Mouse (Mus musculus): ENCODE data around the gene Snai1.

Snai1 gene

DNA sequence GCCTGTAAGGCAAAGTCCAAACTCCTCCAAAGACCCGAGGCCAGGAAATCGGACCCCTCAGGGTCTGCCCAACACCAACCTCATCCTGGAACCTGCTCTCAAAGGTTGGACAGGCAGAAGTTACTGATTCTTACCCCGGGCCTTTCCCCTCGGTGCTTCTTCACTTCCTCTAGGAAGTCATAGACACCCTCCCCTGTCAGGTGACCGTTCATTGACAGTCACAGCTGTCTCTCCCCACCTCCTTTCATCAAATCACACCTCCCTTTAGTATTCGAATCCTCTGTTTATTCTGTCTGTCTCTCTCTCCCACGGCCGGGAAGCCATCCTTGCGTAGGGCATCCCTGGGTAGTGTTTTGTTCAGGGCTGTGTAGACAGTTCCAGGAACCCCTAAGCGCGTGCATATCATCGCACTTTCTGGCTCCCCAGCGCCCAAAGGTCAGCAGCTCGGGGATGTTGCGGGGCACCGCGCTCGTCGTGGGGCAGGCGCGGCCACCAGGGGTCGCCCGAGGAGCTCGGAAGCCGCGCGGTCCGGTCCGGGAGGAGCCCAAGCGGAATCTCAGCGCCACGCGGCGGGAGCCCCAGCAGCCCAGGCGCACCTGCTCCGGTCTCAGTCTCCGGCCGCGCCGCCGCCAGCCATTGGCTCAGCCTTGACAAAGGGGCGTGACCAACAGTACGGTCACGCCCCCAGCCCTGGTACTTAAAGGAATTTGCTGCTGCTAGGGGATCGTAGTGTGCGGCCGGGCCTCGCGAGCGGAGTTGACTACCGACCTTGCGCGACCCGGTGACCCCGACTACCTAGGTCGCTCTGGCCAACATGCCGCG lies at the start of gene Snai1:
Gene Snai1 (plus strand): TSS at position 720 of the 822 bp plus-strand sequence.
- in situ Hi-C loops (cut with MboI, MseI): no loop called here

DNA sequence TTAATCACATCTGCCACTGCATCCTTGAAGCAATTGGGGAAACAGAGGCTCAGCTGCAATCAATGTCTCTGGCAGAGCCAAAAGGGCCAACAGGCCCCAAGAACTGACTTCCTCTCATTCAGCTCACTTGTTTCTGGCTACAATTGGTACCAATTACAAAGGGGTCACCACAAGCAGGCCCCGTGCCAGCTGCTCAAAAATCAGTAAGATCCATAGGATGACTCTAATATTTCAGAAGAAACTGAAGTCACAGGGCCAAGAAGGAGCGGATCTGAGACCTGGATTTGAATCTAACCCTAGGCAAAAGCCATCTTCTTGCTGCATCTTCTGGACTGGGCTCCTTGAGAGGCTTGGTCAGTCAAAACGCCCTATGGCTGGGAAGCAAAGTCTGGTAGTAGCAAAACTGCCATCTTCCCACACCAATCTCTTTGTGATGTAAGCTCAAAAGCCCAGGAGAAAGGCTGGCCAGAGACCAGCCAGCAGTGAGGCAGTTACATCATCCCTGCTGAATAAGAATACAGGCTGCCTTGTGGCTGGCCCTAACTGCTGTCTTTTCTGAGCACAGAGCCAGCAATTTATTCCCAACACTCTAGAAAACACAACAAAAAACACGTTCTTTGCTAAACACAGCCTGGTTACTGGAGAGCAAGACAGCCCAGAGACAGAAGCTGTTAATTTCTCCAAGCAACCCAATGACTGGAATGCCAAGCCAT lies 47.0 kb upstream of the Snai1 start:
- in situ Hi-C loops (cut with MboI, MseI): no loop called here

- in situ Hi-C loops (cut with MboI, MseI): no loop called here
Measured at GRCm38 (mm10) chr2:167491757-167492708, 46.0 kb upstream of the Snai1 start, which contains the start of gene Rnf114. TSS of gene Rnf114 (plus strand) at chr2:167492645.

GRCm38 (mm10) chr2:167492713-167493636 lies 45.0 kb upstream of the Snai1 start, which contains the start of gene Spata2:
TSS of gene Spata2 (minus strand) at chr2:167492887.
- in situ Hi-C loops (cut with MboI, MseI): no loop called here

- in situ Hi-C loops (cut with MboI, MseI): no loop called here
Measured at GRCm38 (mm10) chr2:167496437-167496836, 41.6 kb upstream of the Snai1 start.

DNA sequence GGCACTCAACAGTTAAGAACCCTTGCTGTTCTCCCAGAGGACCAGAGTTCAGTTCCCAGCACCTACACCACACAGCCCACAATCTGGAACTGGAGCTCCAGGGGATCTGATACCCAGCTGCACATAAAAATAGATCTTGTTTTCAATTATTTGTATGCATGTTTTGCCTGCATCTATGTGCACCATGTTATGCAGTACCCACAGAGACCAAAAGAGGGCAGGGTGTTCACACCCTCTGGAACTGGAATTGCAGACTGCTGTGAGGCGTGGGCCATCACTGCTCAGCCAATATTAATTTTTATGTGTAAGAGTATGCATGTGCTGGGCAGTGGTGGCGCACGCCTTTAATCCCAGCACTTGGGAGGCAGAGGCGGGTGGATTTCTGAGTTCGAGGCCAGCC lies 40.7 kb upstream of the Snai1 start:
- in situ Hi-C loops (cut with MboI, MseI): no loop called here

DNA sequence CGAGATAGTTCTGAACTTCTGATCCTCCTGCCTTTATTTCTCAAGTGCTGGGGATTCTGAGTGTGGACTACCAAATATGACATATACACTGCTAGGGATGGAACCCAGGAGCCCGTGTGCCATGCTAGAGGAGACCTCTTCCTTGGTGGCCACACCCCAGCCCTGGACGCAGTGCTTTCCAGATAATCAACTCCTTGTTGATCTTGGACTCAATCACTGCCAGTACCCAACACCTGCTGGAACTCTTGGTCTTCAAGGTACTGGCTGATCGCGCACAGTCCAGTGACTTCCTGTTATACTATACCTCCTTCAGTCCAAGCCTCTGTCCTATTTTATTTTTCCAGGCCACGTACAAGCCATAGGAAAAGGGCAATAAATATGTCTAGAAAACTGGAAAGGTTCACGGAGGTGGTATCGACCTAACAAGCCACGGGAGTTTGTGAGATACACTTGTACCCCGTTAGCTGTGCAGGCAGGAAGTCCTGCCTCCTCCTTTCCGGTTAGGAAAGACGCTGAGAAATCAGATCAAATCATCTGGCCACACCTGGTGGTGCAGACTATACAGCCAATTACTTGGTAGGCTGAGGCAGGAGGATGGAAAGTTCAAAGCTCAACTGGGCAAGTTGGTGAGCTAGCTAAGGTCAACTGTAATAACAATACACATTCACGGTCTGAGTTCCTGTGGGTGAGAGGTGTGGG lies 35.3 kb upstream of the Snai1 start:
- in situ Hi-C loops (cut with MboI, MseI): loop anchor here (5.0 kb wide), 1 partner anchor 440 kb away; the partner anchor contains the start of gene Znfx1

- in situ Hi-C loops (cut with MboI, MseI): loop anchor here (5.0 kb wide), 1 partner anchor 441 kb away; the partner anchor contains the start of gene Znfx1
Measured at GRCm38 (mm10) chr2:167503253-167503895, 34.6 kb upstream of the Snai1 start.

- in situ Hi-C loops (cut with MboI, MseI): loop anchor here (5.0 kb wide), 1 partner anchor 442 kb away; the partner anchor contains the start of gene Znfx1
Measured at GRCm38 (mm10) chr2:167503896-167504349, 34.1 kb upstream of the Snai1 start.

DNA sequence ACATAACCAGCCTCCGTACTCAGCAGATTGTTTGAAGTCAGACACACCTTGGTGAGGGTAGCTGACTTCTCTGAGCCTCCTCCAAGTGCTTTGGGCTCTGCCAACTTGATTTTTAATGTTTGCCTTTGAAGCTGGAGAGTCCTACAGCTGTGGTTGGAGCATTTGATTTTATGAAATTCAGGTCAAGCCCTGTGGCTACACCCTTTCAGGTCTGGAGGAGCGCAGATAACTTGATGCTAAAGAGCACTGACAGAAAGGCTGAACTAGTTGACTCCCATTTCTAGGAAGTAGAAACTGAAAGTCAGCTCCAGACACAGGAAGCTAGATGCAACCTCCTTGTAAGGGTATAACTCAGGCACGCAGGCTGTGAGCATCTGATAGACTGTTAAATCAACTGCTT lies 32.9 kb upstream of the Snai1 start:
- in situ Hi-C loops (cut with MboI, MseI): no loop called here

- in situ Hi-C loops (cut with MboI, MseI): no loop called here
Measured at GRCm38 (mm10) chr2:167506546-167507260, 31.3 kb upstream of the Snai1 start.

GRCm38 (mm10) chr2:167507719-167508385 lies 30.1 kb upstream of the Snai1 start:
- in situ Hi-C loops (cut with MboI, MseI): no loop called here

GRCm38 (mm10) chr2:167508569-167508968 lies 29.4 kb upstream of the Snai1 start:
- in situ Hi-C loops (cut with MboI, MseI): no loop called here

- in situ Hi-C loops (cut with MboI, MseI): no loop called here
Measured at GRCm38 (mm10) chr2:167510485-167510884, 27.5 kb upstream of the Snai1 start.

- in situ Hi-C loops (cut with MboI, MseI): no loop called here
Measured at GRCm38 (mm10) chr2:167512365-167512764, 25.6 kb upstream of the Snai1 start.

- in situ Hi-C loops (cut with MboI, MseI): no loop called here
Measured at GRCm38 (mm10) chr2:167512970-167513369, 25.0 kb upstream of the Snai1 start.

- in situ Hi-C loops (cut with MboI, MseI): no loop called here
Measured at GRCm38 (mm10) chr2:167514641-167515040, 23.4 kb upstream of the Snai1 start.

DNA sequence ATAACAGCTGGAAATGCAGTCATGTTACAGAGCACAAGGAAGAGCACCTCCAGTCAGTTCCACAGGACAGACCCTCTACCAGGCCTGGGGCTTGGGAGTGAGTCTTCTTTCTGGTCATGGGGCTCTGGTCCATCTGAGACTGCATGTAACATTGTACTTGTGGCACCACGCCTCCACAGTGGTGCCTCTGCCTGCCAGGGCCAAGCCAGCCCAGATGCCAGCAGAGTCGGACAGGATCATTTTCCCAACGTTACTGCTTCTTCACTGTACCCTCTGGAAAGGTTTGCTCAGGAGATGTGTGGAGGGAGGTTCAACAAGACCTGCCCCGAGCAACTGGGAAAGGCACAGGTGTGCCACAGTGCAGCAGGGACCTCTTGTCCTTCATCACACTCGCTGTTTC lies 22.3 kb upstream of the Snai1 start:
- in situ Hi-C loops (cut with MboI, MseI): no loop called here

Measured in regulatory T cell (primary cell).